Mouse (Mus musculus) small intestine, adult 2 months (tissue): ENCODE results near the gene Ntrk3.

Source experiments
- CTCF ChIP-seq: fragments of 200-500 bp; IDR thresholded peaks from 2 replicates; pipeline ENCODE4 v1.5.1; 2012; ENCODE audit warnings: low read depth, mild to moderate bottlenecking, control low read depth, inconsistent platforms, low read length, moderate library complexity, mixed read lengths; ENCODE audit not compliant: insufficient replicate concordance, insufficient read length; ENCODE audit errors: extremely low read depth
- POLR2A ChIP-seq: fragments of 200-500 bp; IDR thresholded peaks from 2 replicates; pipeline ENCODE4 v1.6.1; 2012; ENCODE audit warnings: low read depth, mild to moderate bottlenecking, control low read depth, inconsistent platforms, low read length, moderate library complexity

- TF ChIP-seq POLR2A (no peak), CTCF (no peak)
Measured at GRCm38 (mm10) chr7:78718191-78718609, 19.6 kb downstream of the Ntrk3 start.
